Mouse (Mus musculus): ENCODE results near the gene Tmem52.

GRCm38 (mm10) chr4:155464061-155464460, 4.9 kb upstream of the Tmem52 start:
- TF ChIP-seq CTCF (IDR thresholded peaks at IDR 0.05; ENCODE audit: low read depth, low read length), result no peak
- TF ChIP-seq POLR2A (IDR thresholded peaks at IDR 0.05; ENCODE audit: borderline replicate concordance, low read depth, low read length), result no peak
